Mouse (Mus musculus): ENCODE data around the gene Pet117. TPM values are rescaled to one million over a fixed set of nuclear protein-coding genes. Genes with fewer than 3 reads are reported as not detected.

The Pet117 gene
- total and polyA plus RNA-seq, 3 experiments: 14.5 TPM; not detected in 2

DNA sequence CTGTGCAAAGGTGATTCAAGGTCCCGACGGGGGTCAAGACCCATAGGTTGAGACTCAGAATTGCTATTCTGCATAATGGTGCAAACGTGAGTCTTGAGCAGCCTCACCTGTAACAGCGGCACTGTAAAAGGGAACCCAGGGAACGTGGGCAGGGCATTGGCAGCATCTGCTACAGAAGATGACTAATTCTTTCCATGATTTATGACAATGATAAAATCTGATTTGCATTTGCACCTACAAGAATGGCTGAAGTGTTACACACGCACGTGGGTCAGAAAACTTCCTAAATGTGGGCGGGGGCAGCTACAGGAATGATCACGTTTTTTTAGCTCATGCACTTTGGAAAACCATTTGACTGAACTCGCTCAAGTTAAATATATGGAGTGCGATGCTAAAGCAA is 16.0 kb upstream of the Pet117 start:
- Histone ChIP-seq H3K27me3 (replicated peaks) (no peaks in the 10 kb centered on the region), H3K79me2 (replicated peaks; ENCODE audit: control insufficient read depth, extremely low read depth, insufficient read depth, poor library complexity, severe bottlenecking) (no peaks in the 10 kb centered on the region), H3K4me1 (ENCODE audit: control insufficient read depth in 1 of 2, insufficient read depth in 2 of 2) (peaks cover 2 to 6% of the 10 kb centered on the region in 2 experiments; a peak in 3 of 4 replicates), H3K9me3 (replicated peaks; ENCODE audit: low read length) (no peaks in the 10 kb centered on the region), H3K27ac (ENCODE audit: insufficient read depth, low read depth) (no peak overlapping the region), H3K9ac (ENCODE audit: insufficient read depth, low read depth) (no peak overlapping the region), H3K36me3 (replicated peaks in 1 of 2; ENCODE audit: control insufficient read depth in 1 of 2, insufficient read depth in 1 of 2, low read length in 1 of 2) (no peaks in the 10 kb centered on the region), H3K4me3 (replicated peaks in 1 of 3; ENCODE audit: low read depth in 2 of 3, low read length in 2 of 3, poor library complexity in 1 of 3) (no peak overlapping the region), H3K4me2 (ENCODE audit: insufficient read depth, low read depth, poor library complexity, severe bottlenecking) (no peak overlapping the region)
- in situ Hi-C loops (cut with MboI; ENCODE audit: low pct_ligation_motif_present, low pct_unique_long_range_greater_than_20kb, low sequenced_read_pairs) (no loop called here), dilution Hi-C loops (cut with MboI; ENCODE audit: extremely low pct_ligation_motif_present, extremely low pct_unique_long_range_greater_than_20kb, low sequenced_read_pairs) (no loop called here)
- no peak for DNase-seq (ENCODE audit: extremely low read depth)
- TF ChIP-seq RCOR1 (conservative IDR thresholded peaks at IDR 0.05; ENCODE audit: low read depth, low read length) (no peak), BHLHE40 (IDR thresholded peaks at IDR 0.05; ENCODE audit: low read depth, low read length) (peak; percentile 57), MAX (IDR thresholded peaks at IDR 0.05; ENCODE audit: low read length) (0 out of 2 replicates have a peak, but pooled peaks have one; percentile 20), EP300 (IDR thresholded peaks at IDR 0.05; ENCODE audit: low read length) (peak; percentile 25; the same call in 1 of the 2 replicates), SIN3A (IDR thresholded peaks at IDR 0.05; ENCODE audit: low read length) (no peak), ETS1 (conservative IDR thresholded peaks at IDR 0.05; ENCODE audit: low read depth, low read length) (0 out of 2 replicates have a peak, but pooled peaks have one; percentile 15), IRF4 (IDR thresholded peaks at IDR 0.05; ENCODE audit: low read depth, low read length) (no peak), POLR2AphosphoS2 (IDR thresholded peaks at IDR 0.05; ENCODE audit: low read depth, low read length) (no peak), MEF2A (IDR thresholded peaks at IDR 0.05; ENCODE audit: borderline replicate concordance, low read depth, low read length) (no peak), ELF1 (IDR thresholded peaks at IDR 0.05; ENCODE audit: low read depth, low read length) (no peak), HCFC1 (IDR thresholded peaks at IDR 0.05; ENCODE audit: low read depth, low read length) (no peak), JUN (IDR thresholded peaks at IDR 0.05; ENCODE audit: insufficient read depth, low read depth, low read length) (peak; percentile 32; the same call in 1 of the 2 replicates), UBTF (IDR thresholded peaks at IDR 0.05; ENCODE audit: low read depth, low read length) (no peak), ZC3H11A (IDR thresholded peaks at IDR 0.05; ENCODE audit: low read depth, low read length) (no peak), RAD21 (IDR thresholded peaks at IDR 0.05; ENCODE audit: low read depth, low read length) (no peak), NRF1 (IDR thresholded peaks at IDR 0.05; ENCODE audit: low read depth, low read length) (no peak), MAZ (IDR thresholded peaks at IDR 0.05; ENCODE audit: low read depth, low read length) (no peak), ZKSCAN1 (IDR thresholded peaks at IDR 0.05; ENCODE audit: borderline replicate concordance, low read depth, low read length) (no peak), MYC (IDR thresholded peaks at IDR 0.05; ENCODE audit: low read depth, low read length) (no peak), ZMIZ1 (IDR thresholded peaks at IDR 0.05; ENCODE audit: low read depth, low read length) (no peak), PAX5 (IDR thresholded peaks at IDR 0.05; ENCODE audit: low read length) (no peak), GABPA (IDR thresholded peaks at IDR 0.05; ENCODE audit: insufficient replicate concordance, low read depth, low read length) (no peak), MXI1 (IDR thresholded peaks at IDR 0.05; ENCODE audit: low read depth, low read length) (no peak), MAFK (IDR thresholded peaks at IDR 0.05; ENCODE audit: insufficient replicate concordance, low read length) (no peak), TCF12 (IDR thresholded peaks at IDR 0.05; ENCODE audit: low read depth, low read length) (no peak), CHD1 (IDR thresholded peaks at IDR 0.05; ENCODE audit: low read depth, low read length) (no peak), NELFE (IDR thresholded peaks at IDR 0.05; ENCODE audit: low read depth, low read length) (no peak), USF2 (conservative IDR thresholded peaks at IDR 0.05; ENCODE audit: low read depth, low read length) (no peak), POLR2A (IDR thresholded peaks at IDR 0.05; ENCODE audit: low read depth, low read length) (no peak), CTCF (conservative IDR thresholded peaks at IDR 0.05 in 1 of 2, IDR thresholded peaks at IDR 0.05 in 1 of 2; ENCODE audit: low read depth in 2 of 2, low read length in 2 of 2) (no peak), KAT2A (IDR thresholded peaks at IDR 0.05; ENCODE audit: insufficient replicate concordance, low read length) (no peak), E2F4 (IDR thresholded peaks at IDR 0.05; ENCODE audit: insufficient replicate concordance, low read depth, low read length) (no peak), JUND (conservative IDR thresholded peaks at IDR 0.05; ENCODE audit: low read depth, low read length) (peak; percentile 66), USF1 (IDR thresholded peaks at IDR 0.05; ENCODE audit: low read depth, low read length) (no peak), SMC3 (IDR thresholded peaks at IDR 0.05; ENCODE audit: low read depth, low read length) (no peak), CHD2 (IDR thresholded peaks at IDR 0.05; ENCODE audit: low read length) (no peak), ZNF384 (IDR thresholded peaks at IDR 0.05; ENCODE audit: low read depth, low read length) (no peak), TBP (conservative IDR thresholded peaks at IDR 0.05; ENCODE audit: low read depth, low read length) (no peak)
